Mouse (Mus musculus) adrenal gland, adult 10 weeks (tissue): ENCODE results near the gene Kcnip4. TPM values are rescaled to one million over a fixed set of nuclear protein-coding genes. Genes with fewer than 3 reads are reported as not detected.

Experiments
- polyA plus RNA-seq: library from polyadenylated mRNA; stranded (reverse); fragments of 350-450 nt; fragmentation: Illumina TruSeq; extraction: RNeasy Lipid Tissue Mini Kit (QIAGEN cat#74804); gene quantifications from one replicate; pipeline ENCODE4 v1.2.3, GENCODE M21; 2014; ENCODE audit warnings: low read depth, low replicate concordance

Kcnip4 gene
- polyA plus RNA-seq, result 8.6 TPM

GRCm38 (mm10) chr5:49524394-49525241 lies at the start of gene Kcnip4:
TSS of gene Kcnip4 (minus strand) at chr5:49524907.

